Mouse (Mus musculus) neural tube, embryonic 10.5 days (tissue): ENCODE results near the gene Esrrb.

Experiments
- DNase-seq: peaks from one replicate; pipeline ENCODE4 v3.0.0-alpha.2; 2017; ENCODE audit warnings: low spot score; ENCODE audit errors: extremely low spot score

The Esrrb gene

DNA sequence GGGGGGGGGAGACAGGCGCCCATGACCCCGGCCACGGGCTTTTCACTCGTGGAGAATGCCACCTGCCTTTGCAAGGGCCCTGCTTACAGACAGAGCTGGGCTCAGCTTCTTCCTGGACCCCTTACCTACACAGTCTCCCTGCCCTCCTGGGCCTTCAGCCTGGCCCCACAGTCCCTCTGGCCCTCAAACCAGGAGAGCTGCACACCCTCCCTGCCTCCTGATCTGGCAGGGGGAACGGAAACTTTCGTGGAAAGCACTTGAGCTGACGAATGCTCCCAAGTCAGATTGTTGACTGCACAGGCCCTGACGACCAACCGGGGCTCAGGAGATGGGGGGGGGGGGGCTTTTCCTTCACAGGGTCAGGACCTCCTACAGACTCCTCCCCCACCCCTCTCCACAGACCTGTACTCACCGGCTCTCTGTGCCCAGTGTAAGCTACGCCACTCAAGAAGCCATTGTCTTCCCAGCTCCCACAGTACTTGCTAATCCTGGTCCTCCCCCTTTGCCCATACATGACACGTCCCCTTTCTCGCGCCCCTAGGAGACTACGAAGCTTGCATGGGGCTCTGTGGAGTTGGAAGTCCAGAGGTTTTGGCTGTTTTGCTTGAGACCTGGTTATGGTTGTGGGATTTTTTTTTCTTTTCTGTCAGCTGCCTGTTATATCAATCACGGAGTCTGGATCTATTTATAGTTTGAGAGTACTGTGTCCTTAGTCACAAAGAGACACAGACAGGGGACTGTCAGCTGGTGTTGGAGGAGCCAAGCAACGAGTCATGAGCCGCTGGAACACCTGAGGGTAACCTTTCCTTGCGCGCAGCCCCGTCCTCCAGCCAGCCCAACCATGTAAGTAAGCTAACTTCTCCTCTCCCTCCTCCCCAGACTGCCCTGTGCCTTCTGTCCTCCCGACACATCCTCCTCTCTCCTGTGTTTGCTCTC, at the start of gene Esrrb:
Gene Esrrb (plus strand): TSS at position 422 of the 936 bp plus-strand sequence.
- DNase-seq = no peak

DNA sequence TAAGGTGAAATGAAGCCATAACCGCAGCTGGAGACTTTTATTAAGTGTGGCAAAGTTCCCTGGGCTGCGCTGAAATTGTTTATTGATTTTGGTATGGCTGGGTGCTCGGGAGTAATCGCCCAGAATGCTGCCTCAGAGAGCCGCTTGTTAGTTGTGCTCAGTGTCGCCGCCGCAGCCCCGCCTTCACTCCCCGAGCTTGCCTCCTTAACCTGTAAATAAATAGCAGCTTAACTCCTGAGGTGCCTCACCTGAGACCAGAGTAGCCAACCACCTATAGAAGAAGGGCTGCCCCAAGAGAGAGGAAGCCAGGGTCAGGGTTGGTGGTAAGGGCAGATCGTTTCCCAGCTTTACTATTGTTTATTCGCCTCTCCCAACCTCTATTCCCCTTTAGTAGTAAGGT, 40.3 kb upstream of the Esrrb start:
- DNase-seq = no peak

DNA sequence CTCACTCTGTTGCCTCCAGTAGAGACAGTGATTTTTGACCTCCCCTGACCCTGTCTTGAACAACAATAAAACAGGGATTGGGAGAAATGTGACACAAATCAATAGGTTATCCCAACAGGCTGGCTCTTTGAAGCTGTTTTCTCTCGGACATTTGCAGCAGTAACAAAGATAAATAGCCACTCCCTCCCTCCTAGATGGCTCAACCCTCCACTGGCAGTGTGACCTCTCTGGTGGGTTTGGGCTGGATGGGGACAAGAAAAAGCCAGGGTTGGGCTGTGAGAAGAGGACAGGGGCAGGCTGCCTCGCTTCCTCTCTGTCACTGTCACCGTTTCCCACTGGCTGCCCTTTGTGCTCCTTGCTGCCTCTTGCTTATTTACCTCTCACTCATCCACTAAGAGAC, 36.6 kb upstream of the Esrrb start:
- no peak for DNase-seq

DNA sequence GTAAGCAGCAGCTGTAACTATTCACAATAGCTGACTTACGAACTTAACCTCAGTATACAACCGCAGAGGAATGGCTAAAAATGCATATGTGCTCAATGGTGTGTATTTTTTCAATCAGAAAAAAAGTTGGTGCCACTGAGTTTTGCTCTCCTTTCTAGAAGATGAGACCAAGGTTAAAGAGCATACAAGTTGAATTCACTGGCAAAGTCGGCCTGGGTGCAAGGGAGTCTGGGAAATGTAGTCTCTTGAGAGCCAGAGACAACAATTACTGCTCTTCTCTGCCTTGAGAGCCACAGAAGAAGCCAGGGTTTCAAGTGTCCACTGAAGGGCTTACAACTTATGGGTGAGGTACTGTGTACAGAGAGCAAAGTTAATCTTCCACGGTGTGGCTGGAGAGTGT, 31.1 kb upstream of the Esrrb start:
- no peak for DNase-seq

DNA sequence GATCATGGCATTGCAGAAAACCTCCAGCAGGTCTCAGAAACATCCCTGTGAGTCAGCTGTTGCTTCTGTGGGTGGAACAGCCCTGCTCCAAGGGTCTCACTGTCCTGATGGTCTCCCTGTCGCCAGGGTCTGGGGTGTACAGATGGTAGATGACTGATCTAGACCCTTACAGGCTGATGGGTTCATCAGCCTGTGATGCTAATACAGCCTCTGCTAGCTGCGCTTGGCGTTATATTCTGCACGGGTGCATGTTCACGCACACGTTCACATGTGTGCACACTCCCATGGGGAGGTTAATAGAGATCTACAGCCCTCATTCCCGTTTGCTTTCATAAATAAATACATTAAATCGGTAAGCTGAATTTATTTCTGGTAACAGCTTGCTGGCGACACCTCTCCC, 30.2 kb upstream of the Esrrb start:
- DNase-seq = no peak

GRCm38 (mm10) chr12:86331248-86331647, 29.7 kb upstream of the Esrrb start:
- DNase-seq = no peak

DNA sequence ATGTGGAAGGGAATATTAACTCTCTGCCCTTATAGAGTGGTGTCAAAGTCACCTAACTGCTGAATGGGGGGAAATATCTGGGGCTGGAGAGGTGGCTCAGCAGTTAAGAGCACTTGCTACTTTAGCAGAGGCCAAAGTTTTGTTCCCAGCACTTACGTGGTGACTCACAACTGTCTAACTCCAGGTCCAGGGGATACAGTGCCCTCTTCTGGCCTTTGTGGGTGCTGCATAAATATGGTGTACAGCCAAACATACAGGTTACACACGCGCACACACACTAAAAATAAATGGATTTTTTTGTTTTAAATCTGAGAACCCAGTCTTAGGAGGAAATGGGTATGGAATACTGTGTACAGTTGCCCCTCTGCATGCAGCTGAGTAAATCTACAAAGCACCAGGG, 24.7 kb upstream of the Esrrb start:
- no peak for DNase-seq

GRCm38 (mm10) chr12:86336887-86337286, 24.0 kb upstream of the Esrrb start:
- no peak for DNase-seq

GRCm38 (mm10) chr12:86349477-86349876, 11.4 kb upstream of the Esrrb start:
- no peak for DNase-seq

- no peak for DNase-seq
Observed at GRCm38 (mm10) chr12:86359406-86359805, 1.5 kb upstream of the Esrrb start.

DNA sequence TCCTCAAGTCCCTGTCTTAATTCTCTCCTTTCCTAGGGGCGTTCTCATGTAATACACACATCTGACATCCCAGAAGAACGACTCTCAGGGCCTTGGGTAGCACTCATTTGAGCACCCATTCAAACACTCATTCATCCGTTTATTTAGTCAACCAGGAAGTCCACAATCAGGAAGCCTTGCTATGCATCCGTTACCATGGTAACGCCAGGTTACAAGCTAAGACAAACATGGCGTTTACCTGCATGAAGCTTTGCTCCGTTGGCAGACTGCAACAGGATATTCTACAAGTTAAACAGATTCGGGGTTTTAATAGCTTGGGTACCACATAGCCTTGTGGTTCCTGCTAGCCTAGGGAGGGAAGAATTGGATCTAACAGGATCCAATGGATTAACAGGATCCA, 1.0 kb upstream of the Esrrb start:
- no peak for DNase-seq

GRCm38 (mm10) chr12:86364285-86364684, 3.4 kb downstream of the Esrrb start:
- no peak for DNase-seq

DNA sequence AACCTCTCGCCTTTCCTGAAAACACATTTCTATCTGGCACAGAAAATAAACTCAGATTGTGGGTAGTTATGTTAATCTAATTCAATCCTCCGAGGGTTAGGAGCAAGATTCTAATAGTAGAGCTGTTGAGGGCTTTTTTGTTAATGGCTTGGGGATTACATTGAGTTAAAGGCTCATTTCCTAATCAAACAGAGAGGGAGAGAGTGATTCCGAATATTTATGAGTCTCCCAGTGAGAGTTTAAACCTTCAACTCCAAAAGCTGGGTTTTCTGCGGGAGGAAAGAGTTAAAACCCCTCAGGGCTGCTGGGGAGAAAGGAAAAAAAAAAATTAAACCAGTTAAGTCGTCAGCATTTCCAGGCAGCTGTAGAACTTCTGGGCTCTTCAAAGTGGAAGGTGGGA, 3.8 kb downstream of the Esrrb start:
- no peak for DNase-seq

DNA sequence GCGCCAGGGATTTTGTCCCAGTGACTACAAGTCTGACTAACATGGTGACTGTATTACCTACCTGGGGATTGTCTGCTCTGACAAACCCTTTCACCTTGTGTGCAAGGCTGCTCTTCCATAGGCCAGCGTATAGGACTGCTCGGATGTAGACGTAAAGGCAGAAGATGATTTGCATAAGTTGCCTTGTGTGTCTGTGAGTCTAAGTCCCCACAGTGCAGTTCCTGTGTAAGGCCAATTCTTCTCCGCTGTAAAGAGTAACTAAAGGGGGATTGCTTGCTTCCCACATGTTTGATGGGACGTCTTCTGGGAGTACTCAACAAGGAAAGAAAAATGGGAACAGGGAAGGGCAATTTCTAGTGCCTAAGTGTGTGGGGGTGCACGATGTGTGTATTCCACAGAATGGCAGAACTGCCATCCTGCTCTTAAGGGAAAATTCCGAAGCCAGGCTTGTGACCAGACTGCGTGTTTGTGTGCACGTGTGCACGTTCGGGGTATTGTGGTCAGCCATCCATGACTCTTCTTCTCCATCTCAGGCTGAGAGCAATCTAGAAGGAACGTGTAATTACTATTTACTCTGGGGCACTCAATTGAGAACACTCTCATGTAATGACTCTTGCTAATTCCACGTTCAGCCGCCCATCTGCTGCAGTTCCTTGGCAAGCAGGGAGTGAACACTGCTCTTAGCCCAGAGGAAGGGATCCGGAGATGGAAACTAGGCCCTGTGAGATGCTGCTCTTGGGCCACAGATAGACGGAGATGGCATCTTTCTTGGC, 9.9 kb downstream of the Esrrb start:
- no peak for DNase-seq

DNA sequence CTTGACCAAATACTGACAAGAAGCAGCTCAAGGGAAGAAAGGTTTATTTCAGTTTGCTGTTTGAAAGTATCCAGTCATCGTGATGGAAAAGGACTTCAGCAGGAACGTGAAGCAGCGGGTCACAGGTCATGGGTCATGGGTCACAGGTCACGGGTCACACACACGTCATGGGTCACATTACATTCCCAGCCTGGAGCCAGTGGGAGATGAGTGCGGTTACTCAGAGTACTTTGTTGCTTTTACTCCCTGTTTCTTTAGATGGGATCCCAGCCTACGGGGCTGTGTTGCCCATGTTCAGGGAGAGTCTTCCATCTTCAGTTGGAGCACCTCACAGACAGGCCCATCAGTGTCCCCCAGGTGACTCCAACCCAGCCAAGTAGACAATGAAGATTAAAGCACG, 13.4 kb downstream of the Esrrb start:
- no peak for DNase-seq

- no peak for DNase-seq
Observed at GRCm38 (mm10) chr12:86379672-86380213, 18.8 kb downstream of the Esrrb start.

- DNase-seq = no peak
Observed at GRCm38 (mm10) chr12:86383803-86384202, 22.9 kb downstream of the Esrrb start.

GRCm38 (mm10) chr12:86387671-86388270, 26.9 kb downstream of the Esrrb start:
- DNase-seq = no peak

GRCm38 (mm10) chr12:86394773-86395172, 33.9 kb downstream of the Esrrb start:
- no peak for DNase-seq

DNA sequence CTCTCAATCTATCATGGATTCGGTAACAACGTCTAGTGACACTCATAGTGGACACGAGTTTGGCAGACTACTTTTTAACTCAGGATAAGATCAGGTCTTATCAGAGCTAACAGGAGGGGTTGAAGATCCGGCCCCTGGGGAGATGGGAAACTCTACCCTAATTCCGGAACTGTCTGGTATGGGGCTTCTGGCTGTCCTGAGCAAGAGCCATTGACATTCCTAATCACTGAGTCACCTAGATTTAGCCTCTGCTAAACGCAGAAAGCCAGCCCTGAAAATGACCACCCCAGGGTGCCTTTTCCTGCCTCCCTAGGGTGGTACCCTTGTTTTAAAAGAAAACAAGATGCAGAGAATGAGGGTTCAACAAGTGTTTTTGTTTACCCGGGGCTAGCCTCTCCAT, 34.4 kb downstream of the Esrrb start:
- DNase-seq = no peak

GRCm38 (mm10) chr12:86398762-86399161, 37.8 kb downstream of the Esrrb start:
- DNase-seq = no peak

DNA sequence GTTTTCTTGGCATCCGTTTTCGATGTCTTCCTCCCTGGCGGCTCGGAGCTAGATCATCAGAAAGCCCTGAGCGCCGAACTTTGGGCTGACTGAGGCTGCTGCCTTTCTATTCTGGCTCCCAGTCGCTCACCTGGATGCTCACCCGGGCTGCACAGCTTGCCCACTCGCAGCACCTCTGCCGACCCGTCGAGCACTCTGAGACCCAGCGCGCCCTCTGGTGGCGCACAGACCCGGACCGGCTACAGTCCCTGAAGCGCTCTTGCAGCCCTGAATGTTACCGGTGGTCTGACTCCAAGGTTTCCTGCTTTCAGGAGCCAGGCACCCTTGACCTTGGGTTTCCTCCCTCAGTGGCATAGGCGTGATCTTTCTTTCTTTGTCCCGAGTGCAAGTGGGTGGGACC, 41.8 kb downstream of the Esrrb start:
- DNase-seq = peak; percentile 81
